Mouse (Mus musculus): ENCODE measurements around the gene Fstl1.

Gene Fstl1

GRCm38 (mm10) chr16:37869470-37870231 is 93.0 kb downstream of the Fstl1 start:
- peak; percentile 35 for DNase-seq

- no peak for DNase-seq
These were observed 94.5 kb downstream of the Fstl1 start for GRCm38 (mm10) chr16:37871112-37871715.

GRCm38 (mm10) chr16:37874501-37875235 is 98.0 kb downstream of the Fstl1 start:
- DNase-seq = no peak

GRCm38 (mm10) chr16:37877406-37877805 is 100.7 kb downstream of the Fstl1 start:
- no peak for DNase-seq

- DNase-seq = no peak
These were observed 102.4 kb downstream of the Fstl1 start for GRCm38 (mm10) chr16:37878951-37879505.

- no peak for DNase-seq
These were observed 103.2 kb downstream of the Fstl1 start for GRCm38 (mm10) chr16:37879750-37880419.

- no peak for DNase-seq
These were observed 104.5 kb downstream of the Fstl1 start for GRCm38 (mm10) chr16:37881168-37881567.
